Mouse (Mus musculus) ES-E14 (cell line): Measurements from ENCODE around the gene Cenpn.

ENCODE experiments used
- MAFK ChIP-seq: IDR thresholded peaks from 2 replicates; pipeline ENCODE4 v1.6.1; 2014; ENCODE audit warnings: mild to moderate bottlenecking, low read depth, low read length, inconsistent platforms; ENCODE audit not compliant: insufficient read depth
- ZC3H11A ChIP-seq: IDR thresholded peaks from 2 replicates; pipeline ENCODE4 v1.6.1; 2012; ENCODE audit warnings: low read depth, mild to moderate bottlenecking, inconsistent platforms, low read length, borderline replicate concordance

GRCm38 (mm10) chr8:116892636-116893035 lies 28.9 kb upstream of the Cenpn start:
- TF ChIP-seq MAFK (no peak), ZC3H11A (no peak)
